Mouse (Mus musculus) bone marrow, adult 2 months (tissue): ENCODE results near the gene Dedd. TPM values are rescaled to one million over a fixed set of nuclear protein-coding genes. Genes with fewer than 3 reads are reported as not detected.
A peak's percentile ranks its signal among the peaks of the same experiment; 100 is the strongest.

Experiments
- H3K27ac ChIP-seq: fragments of 200-500 bp; 2 replicates; pipeline ENCODE4 v1.5.1; 2012; ENCODE audit warnings: low read depth, mild to moderate bottlenecking, control low read depth, inconsistent platforms, low read length; ENCODE audit not compliant: control insufficient read depth, poor library complexity, insufficient read depth
- H3K4me1 ChIP-seq: fragments of 200-500 bp; 2 replicates; pipeline ENCODE4 v1.6.1; 2011; ENCODE audit warnings: low read length; ENCODE audit not compliant: control insufficient read depth, insufficient read depth
- H3K4me3 ChIP-seq: fragments of 200-500 bp; replicated peaks from 2 replicates; pipeline ENCODE3; 2011; ENCODE audit warnings: mild to moderate bottlenecking, low read depth, low read length, control low read depth; ENCODE audit not compliant: control insufficient read depth
- CTCF ChIP-seq: fragments of 200-500 bp; IDR thresholded peaks from 2 replicates; pipeline ENCODE4 v1.5.1; 2011; ENCODE audit warnings: low read length, control low read depth; ENCODE audit not compliant: control insufficient read depth, insufficient read depth
- POLR2A ChIP-seq: fragments of 200-500 bp; IDR thresholded peaks from 2 replicates; pipeline ENCODE4 v1.6.1; 2011; ENCODE audit warnings: low read depth, mild to moderate bottlenecking, control low read depth, low read length, borderline replicate concordance; ENCODE audit not compliant: control insufficient read depth
- WGBS: fragments of 180-500 bp; shearing (Covaris S2); methylation state at CpG from one replicate; pipeline ENCODE4 v1.1.7; 2018; 5-methylcytosine and 5-hydroxymethylcytosine counted together
- polyA plus RNA-seq: library from polyadenylated mRNA; stranded (reverse); fragments of >200 nt; gene quantifications from 2 replicates; pipeline ENCODE4 v1.2.4, GENCODE M21; 2011; ENCODE audit warnings: low replicate concordance; ENCODE audit not compliant: missing spikeins, insufficient read depth, insufficient read length

Gene Dedd
- polyA plus RNA-seq, 1 experiment: 49.7 TPM

- H3K27ac ChIP-seq: peak within 1 kb of the TSS; percentile 33; the same call in 1 of the 2 replicates
- TF ChIP-seq POLR2A (peak; percentile 90), CTCF (no peak)
- WGBS: under 1% methylated on average over 53 of the region's 53 CpGs
- H3K4me1 ChIP-seq: no peaks in the 10 kb centered on the region; the same call in 1 of the 2 replicates
- H3K4me3 ChIP-seq: peak within 1 kb of the TSS; percentile 80
Measured at GRCm38 (mm10) chr1:171345225-171346094, 16.5 kb downstream of the Dedd start, which contains the start of the genes Nit1 and Pfdn2. Gene Nit1, minus strand, starts transcription at chr1:171345646. Gene Pfdn2, plus strand, starts transcription at chr1:171345670.

GRCm38 (mm10) chr1:171346095-171346450, 17.1 kb downstream of the Dedd start:
- TF ChIP-seq POLR2A (no peak), CTCF (no peak)
- H3K4me1 ChIP-seq: no peaks in the 10 kb centered on the region; the same call in 1 of the 2 replicates
- WGBS: 1% methylated on average over 14 of the region's 14 CpGs

GRCm38 (mm10) chr1:171348665-171349064, 19.7 kb downstream of the Dedd start:
- Histone ChIP-seq H3K27ac (no peak overlapping the region), H3K4me3 (no peak overlapping the region), H3K4me1 (no peaks in the 10 kb centered on the region; the same call in 1 of the 2 replicates)
- TF ChIP-seq POLR2A: no peak
- no peak for TF ChIP-seq CTCF
- 90% methylated on average over 3 of the region's 3 CpGs for WGBS

More at GRCm38 (mm10) chr1:171346095-171346450, 17.1 kb downstream of the Dedd start:
- peak overlapping the region; percentile 80 for H3K4me3 ChIP-seq
- H3K27ac ChIP-seq: no peak overlapping the region

- 77% methylated on average over 2 of the region's 2 CpGs for WGBS
- Histone ChIP-seq H3K27ac (no peak overlapping the region), H3K4me3 (no peak overlapping the region), H3K4me1 (no peaks in the 10 kb centered on the region; the same call in 1 of the 2 replicates)
- TF ChIP-seq POLR2A: no peak
- TF ChIP-seq CTCF: no peak
Measured at GRCm38 (mm10) chr1:171349210-171349609, 20.3 kb downstream of the Dedd start.

GRCm38 (mm10) chr1:171355812-171356340, 26.9 kb downstream of the Dedd start:
- H3K4me3 ChIP-seq: no peak overlapping the region
- H3K4me1 ChIP-seq: no peaks in the 10 kb centered on the region; the same call in 1 of the 2 replicates
- TF ChIP-seq CTCF (peak; percentile 77), POLR2A (no peak)
- 69% methylated on average over 5 of the region's 5 CpGs for WGBS
- no peak overlapping the region for H3K27ac ChIP-seq

GRCm38 (mm10) chr1:171356814-171357213, 27.9 kb downstream of the Dedd start:
- no peak overlapping the region for H3K27ac ChIP-seq
- no peak overlapping the region for H3K4me3 ChIP-seq
- no peak for TF ChIP-seq POLR2A
- TF ChIP-seq CTCF: no peak
- H3K4me1 ChIP-seq: no peaks in the 10 kb centered on the region; the same call in 1 of the 2 replicates
- 80% methylated on average over 2 of the region's 2 CpGs for WGBS

- TF ChIP-seq POLR2A (no peak), CTCF (0 out of 2 replicates have a peak, but pooled peaks have one; percentile 11)
- Histone ChIP-seq H3K27ac (no peak overlapping the region), H3K4me3 (no peak overlapping the region), H3K4me1 (no peaks in the 10 kb centered on the region; the same call in 1 of the 2 replicates)
- 59% methylated on average over 4 of the region's 4 CpGs for WGBS
Measured at GRCm38 (mm10) chr1:171358421-171358820, 29.5 kb downstream of the Dedd start.

GRCm38 (mm10) chr1:171360253-171360652, 31.3 kb downstream of the Dedd start:
- Histone ChIP-seq H3K27ac (no peak overlapping the region), H3K4me3 (peak overlapping the region; percentile 77), H3K4me1 (no peaks in the 10 kb centered on the region; the same call in 1 of the 2 replicates)
- 0 out of 2 replicates have a peak, but pooled peaks have one; percentile 13 for TF ChIP-seq POLR2A
- no peak for TF ChIP-seq CTCF
- 15% methylated on average over 26 of the region's 26 CpGs for WGBS
